Mouse (Mus musculus): ENCODE measurements around the gene Drc3. TPM values are rescaled to one million over a fixed set of nuclear protein-coding genes. Genes with fewer than 3 reads are reported as not detected.

Drc3 gene
- total RNA-seq, 4 experiments from 2014 or later = 7.3 to 8.5 (median 7.8) TPM

Other genes starting within 250 kb of the Drc3 start
- gene Rai1, start 248.3 kb upstream of the Drc3 start, total RNA-seq (2022) = 10 to 100 TPM; 70.5 to 85.6 (median 78.1) TPM
- 100 to 1,000 TPM in 2 of 4 experiments, 10 to 100 TPM in 2; 84.3 to 119 (median 101) TPM for gene Srebf1, start 130.7 kb upstream of the Drc3 start, total RNA-seq (2022)
- gene Tom1l2, start 424 bp upstream of the Drc3 start, total RNA-seq (2022) = 100 to 1,000 TPM; 179 to 207 (median 191) TPM
- gene Gid4, start 63.8 kb downstream of the Drc3 start, total RNA-seq (2022) = 10 to 100 TPM; 42.0 to 50.6 (median 46.2) TPM
- 10 to 100 TPM; 25.9 to 28.8 (median 26.8) TPM for gene Atpaf2, start 65.1 kb downstream of the Drc3 start, total RNA-seq (2022)
- gene Drg2, start 101.3 kb downstream of the Drc3 start, total RNA-seq (2022) = 10 to 100 TPM; 69.5 to 79.9 (median 74.5) TPM
- gene Myo15, start 116.0 kb downstream of the Drc3 start, total RNA-seq (2022) = under 1 TPM; 0.07 to 0.20 (median 0.14) TPM
- gene Alkbh5, start 183.1 kb downstream of the Drc3 start, total RNA-seq (2022) = 10 to 100 TPM; 53.7 to 60.9 (median 57.8) TPM

Measured in layer of hippocampus, adult 8-10 months (tissue).